Mouse (Mus musculus) forebrain, embryonic 16.5 days (tissue): Measurements from ENCODE around the gene Eri2. TPM values are rescaled to one million over a fixed set of nuclear protein-coding genes. Genes with fewer than 3 reads are reported as not detected.
A peak's percentile ranks its signal among the peaks of the same experiment; 100 is the strongest.
"Not testable (repeated sequence)": the region's sequence is repeated elsewhere in the genome, so short reads cannot be mapped to it uniquely, and the experiment has no call there.

Source experiments
- ATAC-seq: fragments of 200-750 bp; cut with Nextera tagmentation; 2 replicates; pipeline ENCODE4 v1.8.0; 2017; ENCODE audit warnings: mild to moderate bottlenecking, moderate library complexity
- H3K27ac ChIP-seq: fragments of 300-500 bp; sonication (generic); 2 replicates; pipeline ENCODE4 v1.5.1; 2014; ENCODE audit warnings: low read length, control low read depth
- H3K27me3 ChIP-seq: fragments of 300-500 bp; sonication (generic); replicated peaks from 2 replicates; pipeline ENCODE4 v1.6.1; 2014; ENCODE audit warnings: low read length; ENCODE audit not compliant: control insufficient read depth, insufficient read depth
- H3K36me3 ChIP-seq: fragments of 300-500 bp; sonication (generic); 2 replicates; pipeline ENCODE4 v1.6.1; 2014; ENCODE audit not compliant: control insufficient read depth, insufficient read depth
- H3K4me1 ChIP-seq: fragments of 300-500 bp; sonication (generic); replicated peaks from 2 replicates; pipeline ENCODE4 v1.6.1; 2014; ENCODE audit warnings: low read length; ENCODE audit not compliant: control insufficient read depth, insufficient read depth
- H3K4me2 ChIP-seq: fragments of 300-500 bp; sonication (generic); 2 replicates; pipeline ENCODE4 v1.6.1; 2014; ENCODE audit warnings: mild to moderate bottlenecking, low read length, control low read depth
- H3K4me3 ChIP-seq: fragments of 300-500 bp; sonication (generic); replicated peaks from 2 replicates; pipeline ENCODE4 v1.5.1; 2014; ENCODE audit warnings: mild to moderate bottlenecking, low read length, control low read depth
- H3K9ac ChIP-seq: fragments of 300-500 bp; sonication (generic); replicated peaks from 2 replicates; pipeline ENCODE4 v1.6.1; 2014; ENCODE audit warnings: low read depth, low read length, control low read depth
- H3K9me3 ChIP-seq: fragments of 300-500 bp; sonication (generic); 2 replicates; pipeline ENCODE4 v1.6.1; 2016; ENCODE audit warnings: low read length; ENCODE audit not compliant: control insufficient read depth
- WGBS: fragments of 180-500 bp; shearing (Covaris S2); extraction: QIAGEN DNeasy Blood & Tissue Kit; methylation state at CpG from one replicate; pipeline ENCODE4 v1.1.7; 2014; 5-methylcytosine and 5-hydroxymethylcytosine counted together
- polyA plus RNA-seq: library from polyadenylated mRNA; unstranded; fragments of >200 nt; fragmentation: Nextera tagmentation; extraction: Ambion mirVana; gene quantifications from 2 replicates; pipeline ENCODE4 v1.2.1, GENCODE M21; 2015

The Eri2 gene
- polyA plus RNA-seq, 1 experiment from 2014 or later: 23.1 TPM

- no peaks in the 10 kb centered on the region for H3K4me1 ChIP-seq
- no peak overlapping the region for H3K27ac ChIP-seq
- H3K4me3 ChIP-seq: no peak overlapping the region
- ATAC-seq: no peak
- H3K9me3 ChIP-seq: no peaks in the 10 kb centered on the region
- WGBS: 60% methylated on average over 2 of the region's 2 CpGs
- H3K27me3 ChIP-seq: no peaks in the 10 kb centered on the region
- H3K36me3 ChIP-seq: no peaks in the 10 kb centered on the region
- H3K4me2 ChIP-seq: no peak overlapping the region
- H3K9ac ChIP-seq: no peak overlapping the region
Observed at GRCm38 (mm10) chr7:119749942-119750341, 43.9 kb downstream of the Eri2 start.

GRCm38 (mm10) chr7:119748761-119749160 lies 45.1 kb downstream of the Eri2 start:
- 80% methylated on average over 2 of the region's 2 CpGs for WGBS
- H3K27ac ChIP-seq: no peak overlapping the region
- H3K4me2 ChIP-seq: no peak overlapping the region
- H3K4me1 ChIP-seq: 0 out of 2 replicates have a peak, but pooled peaks cover 3% of the 10 kb centered on the region
- no peaks in the 10 kb centered on the region for H3K9me3 ChIP-seq
- H3K4me3 ChIP-seq: no peak overlapping the region
- H3K9ac ChIP-seq: no peak overlapping the region
- ATAC-seq: no peak
- no peaks in the 10 kb centered on the region for H3K36me3 ChIP-seq
- no peaks in the 10 kb centered on the region for H3K27me3 ChIP-seq

GRCm38 (mm10) chr7:119745869-119746268 lies 48.0 kb downstream of the Eri2 start:
- Histone ChIP-seq H3K4me2 (no peak overlapping the region), H3K36me3 (no peaks in the 10 kb centered on the region), H3K9me3 (no peaks in the 10 kb centered on the region), H3K4me1 (0 out of 2 replicates have a peak, but pooled peaks cover 3% of the 10 kb centered on the region), H3K9ac (no peak overlapping the region), H3K4me3 (no peak overlapping the region), H3K27ac (no peak overlapping the region), H3K27me3 (no peaks in the 10 kb centered on the region)
- no peak for ATAC-seq
- 48% methylated on average over 1 of the region's 1 CpGs for WGBS

- Histone ChIP-seq H3K4me3 (no peak overlapping the region), H3K9ac (no peak overlapping the region), H3K27ac (no peak overlapping the region), H3K9me3 (no peaks in the 10 kb centered on the region), H3K4me2 (peak overlapping the region; percentile 28), H3K36me3 (no peaks in the 10 kb centered on the region), H3K4me1 (0 out of 2 replicates have a peak, but pooled peaks cover 3% of the 10 kb centered on the region), H3K27me3 (no peaks in the 10 kb centered on the region)
- 8% methylated on average over 34 of the region's 34 CpGs for WGBS
- 0 out of 2 replicates have a peak, but pooled peaks have one; percentile 28 for ATAC-seq
Observed at GRCm38 (mm10) chr7:119744321-119744720, 49.5 kb downstream of the Eri2 start.

- not testable (repeated sequence) for H3K4me1 ChIP-seq, H3K27ac ChIP-seq, H3K9me3 ChIP-seq, H3K27me3 ChIP-seq, H3K36me3 ChIP-seq
- H3K9ac ChIP-seq: peak overlapping the region; percentile 42; the same call in 1 of the 2 replicates
- peak; percentile 81 for ATAC-seq
- H3K4me2 ChIP-seq: peak overlapping the region; percentile 46
- peak overlapping the region; percentile 39 for H3K4me3 ChIP-seq
- 3% methylated on average over 27 of the region's 44 CpGs for WGBS
Observed at GRCm38 (mm10) chr7:119739798-119740468, 53.9 kb downstream of the Eri2 start.

GRCm38 (mm10) chr7:119738877-119739276 lies 55.0 kb downstream of the Eri2 start:
- no peaks in the 10 kb centered on the region for H3K4me1 ChIP-seq
- H3K4me2 ChIP-seq: no peak overlapping the region
- no peaks in the 10 kb centered on the region for H3K9me3 ChIP-seq
- H3K27me3 ChIP-seq: no peaks in the 10 kb centered on the region
- 0 out of 2 replicates have a peak, but pooled peaks have one; percentile 36 for ATAC-seq
- 94% methylated on average over 2 of the region's 2 CpGs for WGBS
- H3K9ac ChIP-seq: no peak overlapping the region
- H3K4me3 ChIP-seq: no peak overlapping the region
- H3K27ac ChIP-seq: no peak overlapping the region
- no peaks in the 10 kb centered on the region for H3K36me3 ChIP-seq

- 81% methylated on average over 4 of the region's 4 CpGs for WGBS
- not testable (repeated sequence) for H3K4me3 ChIP-seq, H3K9me3 ChIP-seq, H3K27me3 ChIP-seq, H3K36me3 ChIP-seq, ATAC-seq, H3K4me1 ChIP-seq, H3K4me2 ChIP-seq, H3K27ac ChIP-seq, H3K9ac ChIP-seq
Observed at GRCm38 (mm10) chr7:119731262-119731661, 62.6 kb downstream of the Eri2 start.

- Histone ChIP-seq H3K4me3 (no peak overlapping the region), H3K36me3 (no peaks in the 10 kb centered on the region), H3K9me3 (no peaks in the 10 kb centered on the region), H3K27ac (no peak overlapping the region), H3K9ac (no peak overlapping the region), H3K4me2 (no peak overlapping the region), H3K27me3 (no peaks in the 10 kb centered on the region), H3K4me1 (no peaks in the 10 kb centered on the region)
- 96% methylated on average over 2 of the region's 2 CpGs for WGBS
- no peak for ATAC-seq
Observed at GRCm38 (mm10) chr7:119727621-119728020, 66.2 kb downstream of the Eri2 start.

GRCm38 (mm10) chr7:119720947-119721310 lies 72.9 kb downstream of the Eri2 start:
- ATAC-seq: peak; percentile 53
- Histone ChIP-seq H3K27ac (peak overlapping the region; percentile 52), H3K9ac (peak overlapping the region; percentile 86), H3K4me1 (peaks cover 5% of the 10 kb centered on the region), H3K4me3 (peak overlapping the region; percentile 98), H3K36me3 (peaks cover 22% of the 10 kb centered on the region), H3K9me3 (no peaks in the 10 kb centered on the region), H3K27me3 (no peaks in the 10 kb centered on the region), H3K4me2 (peak overlapping the region; percentile 77)
- 13% methylated on average over 8 of the region's 8 CpGs for WGBS
